Mouse (Mus musculus) urinary bladder, postnatal 4 days (tissue): ENCODE measurements around the gene Uts2.

Experiments used
- DNase-seq, 2 experiments: peaks; one replicate each; pipeline ENCODE4 v3.0.0; 2021 to 2022; ENCODE audit warnings: low spot score in 2 of 2

Uts2 gene

GRCm38 (mm10) chr4:150996797-150997196 lies at the start of gene Uts2:
Gene Uts2 (plus strand): TSS chr4:150997097.
- no peak for DNase-seq

GRCm38 (mm10) chr4:150950972-150951371 lies 45.9 kb upstream of the Uts2 start:
- DNase-seq = no peak

GRCm38 (mm10) chr4:150956369-150957105 lies 40.4 kb upstream of the Uts2 start:
- no peak for DNase-seq

- no peak for DNase-seq
Observed at GRCm38 (mm10) chr4:150957106-150957458, 39.8 kb upstream of the Uts2 start.

- no peak for DNase-seq
Observed at GRCm38 (mm10) chr4:150958536-150958935, 38.4 kb upstream of the Uts2 start.

- DNase-seq = no peak
Observed at GRCm38 (mm10) chr4:150962231-150962630, 34.7 kb upstream of the Uts2 start.

- no peak for DNase-seq
Observed at GRCm38 (mm10) chr4:150963711-150964110, 33.2 kb upstream of the Uts2 start.

GRCm38 (mm10) chr4:150964635-150965554 lies 32.0 kb upstream of the Uts2 start:
- peak; percentile 65 to 87 for DNase-seq

GRCm38 (mm10) chr4:150965555-150965951 lies 31.3 kb upstream of the Uts2 start:
- no peak for DNase-seq

GRCm38 (mm10) chr4:150966556-150966955 lies 30.3 kb upstream of the Uts2 start:
- DNase-seq = peak; percentile 34 to 76

- DNase-seq = no peak
Observed at GRCm38 (mm10) chr4:150968956-150969355, 27.9 kb upstream of the Uts2 start.

- no peak for DNase-seq
Observed at GRCm38 (mm10) chr4:150973264-150973663, 23.6 kb upstream of the Uts2 start.

- no peak for DNase-seq
Observed at GRCm38 (mm10) chr4:150975145-150975544, 21.8 kb upstream of the Uts2 start.

- no peak for DNase-seq
Observed at GRCm38 (mm10) chr4:150978156-150978910, 18.6 kb upstream of the Uts2 start.

GRCm38 (mm10) chr4:150979455-150979854 lies 17.4 kb upstream of the Uts2 start:
- DNase-seq = no peak

GRCm38 (mm10) chr4:150980153-150980552 lies 16.7 kb upstream of the Uts2 start:
- DNase-seq = no peak

- no peak for DNase-seq
Observed at GRCm38 (mm10) chr4:150990148-150990547, 6.7 kb upstream of the Uts2 start.

GRCm38 (mm10) chr4:150998626-150999025 lies 1.7 kb downstream of the Uts2 start:
- DNase-seq = no peak

- no peak for DNase-seq
Observed at GRCm38 (mm10) chr4:151001397-151001796, 4.5 kb downstream of the Uts2 start.

GRCm38 (mm10) chr4:151005656-151006318 lies 8.9 kb downstream of the Uts2 start:
- DNase-seq = no peak

- no peak for DNase-seq
Observed at GRCm38 (mm10) chr4:151006945-151007344, 10.0 kb downstream of the Uts2 start.

GRCm38 (mm10) chr4:151010316-151010715 lies 13.4 kb downstream of the Uts2 start:
- DNase-seq = no peak
